Mouse (Mus musculus) cerebellum, adult 9-11 months (tissue): ENCODE data around the gene Lgr5.

Source experiments
- DNase-seq: peaks from one replicate; pipeline ENCODE4 v3.0.0; 2022

Gene Lgr5

GRCm38 (mm10) chr10:115492956-115493777, 94.4 kb downstream of the Lgr5 start:
- DNase-seq: no peak

- DNase-seq: no peak
Observed at GRCm38 (mm10) chr10:115491803-115492510, 95.6 kb downstream of the Lgr5 start.

DNA sequence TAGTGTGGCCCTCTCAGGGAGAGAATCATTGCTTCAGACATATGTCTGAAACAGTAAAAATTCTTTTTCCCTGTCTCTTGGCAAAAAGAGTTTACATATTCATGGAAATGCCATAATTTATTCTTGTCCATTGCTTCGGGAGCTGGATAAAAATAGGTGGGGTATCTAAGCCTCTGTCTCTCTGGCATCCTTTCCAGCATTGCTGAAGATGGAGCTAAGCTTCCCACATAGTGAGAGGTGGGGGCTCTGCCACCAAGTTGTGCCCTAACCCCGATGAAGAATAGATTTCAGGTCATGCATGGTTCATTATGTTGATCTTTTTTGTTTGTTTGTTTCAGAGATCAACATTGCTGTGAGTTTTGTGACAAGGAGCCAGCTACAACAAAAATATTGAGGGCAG, 102.0 kb downstream of the Lgr5 start:
- no peak for DNase-seq

- no peak for DNase-seq
Observed at GRCm38 (mm10) chr10:115484660-115485059, 102.9 kb downstream of the Lgr5 start.

GRCm38 (mm10) chr10:115478441-115479141, 109.0 kb downstream of the Lgr5 start:
- DNase-seq: no peak

DNA sequence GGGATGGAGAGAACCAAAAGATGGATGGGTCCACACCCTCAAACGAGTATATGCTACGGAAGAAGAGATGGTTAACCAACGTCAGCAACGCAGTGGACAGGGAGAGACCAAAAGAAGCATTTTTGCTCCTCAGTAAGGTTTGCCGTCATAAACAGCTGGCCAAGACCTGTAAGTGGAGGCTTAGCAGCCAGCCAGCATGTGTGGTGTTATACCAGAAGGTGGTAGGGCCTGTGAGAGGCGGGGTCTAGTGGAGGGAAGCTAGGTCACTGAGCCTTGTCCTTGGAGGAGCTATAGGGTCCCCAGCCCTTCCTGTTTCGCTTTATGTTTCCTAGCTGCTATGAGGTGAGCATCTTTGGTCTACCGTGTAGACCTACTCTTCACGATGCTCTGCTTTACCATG, 111.1 kb downstream of the Lgr5 start:
- no peak for DNase-seq

DNA sequence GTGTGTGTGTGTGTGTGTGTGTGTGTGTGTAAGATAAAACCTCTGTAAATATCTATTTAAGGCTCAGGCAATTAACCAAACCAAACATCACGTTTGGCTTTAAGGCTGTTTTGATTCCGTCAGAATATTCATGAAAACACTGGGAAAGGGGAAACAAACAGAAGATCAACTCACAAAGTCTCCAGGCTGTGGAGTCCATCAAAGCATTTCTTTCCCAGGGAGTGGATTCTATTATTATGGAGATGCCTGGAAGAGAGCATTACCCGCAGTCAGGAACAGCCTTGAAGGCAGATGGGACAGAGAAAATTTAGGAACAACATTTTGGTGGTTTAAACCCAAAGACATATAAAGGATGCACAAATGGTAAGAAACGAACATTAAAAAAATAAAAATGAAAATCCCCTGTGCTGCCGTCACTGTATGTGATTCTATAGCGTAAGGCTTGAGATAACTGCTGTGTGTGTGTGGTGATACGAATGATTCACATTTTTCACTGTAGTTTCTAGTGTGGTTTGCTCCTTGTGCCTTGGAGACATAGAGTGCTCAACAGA, 112.5 kb downstream of the Lgr5 start:
- no peak for DNase-seq

DNA sequence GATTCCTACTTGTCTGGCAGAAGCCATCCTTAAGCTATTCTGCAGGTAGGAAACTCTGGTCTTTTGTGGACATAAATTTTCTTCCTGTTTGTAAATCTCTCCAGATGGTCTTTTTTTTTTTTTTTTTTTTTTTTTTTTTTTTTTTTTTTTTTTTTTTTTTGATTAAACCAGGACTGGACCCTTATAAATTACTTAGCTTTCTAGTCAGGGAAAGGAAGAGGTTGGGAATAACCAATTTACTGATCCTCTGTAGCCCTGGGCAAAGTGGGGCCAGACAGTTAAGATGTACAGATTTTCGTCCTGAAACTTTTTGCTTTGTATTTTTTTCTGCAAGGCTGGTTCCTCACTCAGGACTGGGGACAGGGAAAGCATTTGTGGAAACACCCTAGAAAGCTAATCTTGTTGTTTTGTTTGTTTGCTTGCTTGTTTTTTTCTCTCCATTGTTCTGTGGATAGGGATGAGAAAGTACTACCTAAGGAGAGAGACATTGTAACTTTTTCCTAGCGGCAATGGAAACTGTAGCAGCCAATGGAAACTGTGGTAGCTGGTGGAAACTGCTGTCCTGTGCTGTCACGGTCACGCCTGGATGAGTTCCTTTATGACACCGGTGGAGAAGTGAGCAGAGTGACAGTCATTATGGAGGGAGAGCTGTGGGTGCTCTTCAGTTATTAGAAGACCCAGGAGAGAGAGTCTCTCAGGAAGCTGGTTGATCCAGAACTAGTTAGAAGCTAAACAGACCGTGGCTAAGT, 114.2 kb downstream of the Lgr5 start:
- DNase-seq: no peak

- no peak for DNase-seq
Observed at GRCm38 (mm10) chr10:115470621-115471334, 116.8 kb downstream of the Lgr5 start.

GRCm38 (mm10) chr10:115469040-115469439, 118.5 kb downstream of the Lgr5 start:
- DNase-seq: no peak

DNA sequence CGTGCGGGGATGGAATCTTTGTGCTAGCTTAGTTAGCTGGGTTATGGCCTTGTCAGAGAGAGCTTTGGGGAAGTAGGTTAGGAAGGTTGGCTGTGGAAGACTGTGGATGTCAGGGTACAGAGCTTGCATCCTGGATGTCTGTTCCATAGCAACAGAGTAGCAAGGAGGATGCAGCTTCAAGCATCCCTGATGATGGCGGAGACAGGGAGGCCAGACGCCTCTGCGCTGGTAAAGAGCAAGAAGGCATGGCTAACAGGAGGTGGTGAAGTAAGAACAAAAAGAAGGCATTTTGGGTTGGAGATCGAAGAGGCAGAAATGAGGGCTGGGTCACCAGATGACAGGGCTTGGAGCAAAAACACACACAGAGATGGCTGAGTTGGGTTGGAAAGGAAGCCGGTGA, 118.9 kb downstream of the Lgr5 start:
- DNase-seq: no peak

- DNase-seq: no peak
Observed at GRCm38 (mm10) chr10:115467985-115468384, 119.6 kb downstream of the Lgr5 start.

- no peak for DNase-seq
Observed at GRCm38 (mm10) chr10:115465778-115466177, 121.8 kb downstream of the Lgr5 start.

DNA sequence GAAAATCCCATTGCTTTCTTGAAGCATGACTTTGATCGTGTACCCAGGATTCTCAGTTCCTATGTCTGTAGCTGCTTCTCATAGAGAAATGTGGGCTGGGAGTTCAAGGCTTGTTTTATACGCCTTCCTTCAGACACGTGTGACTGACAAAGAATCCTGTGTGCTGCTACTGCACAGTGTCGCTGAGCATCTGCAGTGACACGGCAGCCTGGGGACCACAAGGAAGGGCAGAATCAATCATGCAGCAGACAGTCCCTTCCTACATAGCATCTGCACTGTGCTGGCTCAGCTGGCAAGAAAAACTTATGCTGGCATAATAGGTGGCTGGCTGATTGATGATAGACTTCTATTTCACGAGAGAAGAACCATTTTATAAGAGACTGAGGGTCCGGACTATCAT, 122.5 kb downstream of the Lgr5 start:
- no peak for DNase-seq

DNA sequence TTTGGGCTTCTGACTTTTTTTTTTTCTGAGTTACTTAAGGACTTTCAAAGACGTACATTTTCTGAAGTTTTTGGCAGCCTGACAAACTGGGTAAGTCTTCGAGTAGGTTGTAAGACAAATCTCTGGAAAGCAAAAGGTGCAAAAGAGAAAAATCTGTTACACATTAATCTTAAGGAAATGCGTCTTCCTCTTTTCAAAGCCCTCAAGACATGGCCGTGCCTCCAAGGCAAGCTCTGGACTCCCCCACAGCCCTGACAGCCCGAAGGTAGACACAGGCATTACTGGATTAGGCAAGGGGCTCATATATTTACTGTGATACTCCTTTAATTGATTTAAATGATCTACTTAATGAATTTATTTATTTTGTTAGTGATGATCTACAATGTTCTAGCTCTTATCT, 124.9 kb downstream of the Lgr5 start:
- no peak for DNase-seq

- no peak for DNase-seq
Observed at GRCm38 (mm10) chr10:115457368-115458021, 130.1 kb downstream of the Lgr5 start.

DNA sequence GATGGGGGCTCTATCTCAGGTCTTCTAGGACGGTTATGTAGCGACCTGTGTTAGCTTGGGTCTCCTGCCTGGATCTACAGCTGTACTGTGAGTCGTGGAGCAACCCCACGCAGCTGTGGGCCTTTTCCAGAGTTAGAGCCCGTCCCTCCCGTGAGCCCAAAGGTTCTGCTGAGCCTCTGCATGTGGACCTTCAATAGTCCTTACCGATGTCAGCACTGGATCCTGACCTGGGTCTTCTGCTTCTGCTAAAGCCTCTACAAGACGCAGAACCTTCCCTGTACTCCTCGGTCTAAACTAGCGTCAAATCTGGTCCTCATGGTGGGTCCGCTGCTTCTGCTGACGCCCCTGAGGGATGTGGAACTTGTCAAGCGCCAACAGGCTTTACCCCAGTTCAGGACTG, 139.0 kb downstream of the Lgr5 start:
- DNase-seq: no peak

- DNase-seq: no peak
Observed at GRCm38 (mm10) chr10:115437286-115437685, 150.3 kb downstream of the Lgr5 start.

- DNase-seq: no peak
Observed at GRCm38 (mm10) chr10:115425351-115425750, 162.2 kb downstream of the Lgr5 start.

GRCm38 (mm10) chr10:115421976-115422375, 165.6 kb downstream of the Lgr5 start:
- no peak for DNase-seq

DNA sequence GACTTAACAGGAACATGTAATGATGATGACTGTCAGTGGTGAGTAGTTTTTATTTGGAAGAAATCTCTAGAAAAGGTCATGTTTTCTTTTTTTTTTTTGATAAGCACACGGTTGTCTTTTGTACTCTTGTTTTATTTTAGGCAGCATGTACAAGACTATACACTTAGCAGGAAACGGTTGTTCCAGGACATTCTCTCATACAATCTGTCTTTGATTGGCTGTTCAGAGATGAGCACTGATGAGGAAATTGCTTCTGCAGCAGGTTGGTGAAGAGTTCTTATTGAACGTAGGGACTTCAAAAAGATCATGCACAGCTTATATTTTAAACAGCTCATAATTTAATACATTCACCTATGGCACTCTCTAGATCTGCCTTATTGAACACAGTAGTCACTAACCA, 173.5 kb downstream of the Lgr5 start:
- DNase-seq: no peak
